Mouse (Mus musculus): Measurements from ENCODE around the gene Popdc3. TPM values are rescaled to one million over a fixed set of nuclear protein-coding genes. Genes with fewer than 3 reads are reported as not detected.

The Popdc3 gene
- polyA plus RNA-seq, 1 experiment, result not detected

- no peak for TF ChIP-seq POLR2A (IDR thresholded peaks at IDR 0.05; ENCODE audit: insufficient read depth, low read depth, low read length)
- TF ChIP-seq CTCF (IDR thresholded peaks at IDR 0.05; ENCODE audit: insufficient read depth, low read depth, low read length), result no peak
Observed at GRCm38 (mm10) chr10:45295093-45295492, 117.2 kb downstream of the Popdc3 start.

GRCm38 (mm10) chr10:45298503-45298902 is 120.6 kb downstream of the Popdc3 start:
- Histone ChIP-seq H3K4me3 (ENCODE audit: insufficient read depth, low read depth, low read length) (no peak overlapping the region), H3K4me1 (ENCODE audit: control insufficient read depth, insufficient read depth, low read length) (no peaks in the 10 kb centered on the region), H3K27ac (ENCODE audit: insufficient read depth, low read depth, low read length) (no peak overlapping the region)
- no peak for TF ChIP-seq CTCF (IDR thresholded peaks at IDR 0.05; ENCODE audit: insufficient read depth, low read depth, low read length)
- no peak for TF ChIP-seq POLR2A (IDR thresholded peaks at IDR 0.05; ENCODE audit: insufficient read depth, low read depth, low read length)
- WGBS, result 53% methylated on average over 6 of the region's 6 CpGs

More at GRCm38 (mm10) chr10:45295093-45295492, 117.2 kb downstream of the Popdc3 start:
- WGBS, result 83% methylated on average over 5 of the region's 5 CpGs
- Histone ChIP-seq H3K4me1 (ENCODE audit: control insufficient read depth, insufficient read depth, low read length) (no peaks in the 10 kb centered on the region), H3K27ac (ENCODE audit: insufficient read depth, low read depth, low read length) (no peak overlapping the region), H3K4me3 (ENCODE audit: insufficient read depth, low read depth, low read length) (no peak overlapping the region)

GRCm38 (mm10) chr10:45299509-45299908 is 121.6 kb downstream of the Popdc3 start:
- Histone ChIP-seq H3K4me1 (ENCODE audit: control insufficient read depth, insufficient read depth, low read length) (no peaks in the 10 kb centered on the region), H3K27ac (ENCODE audit: insufficient read depth, low read depth, low read length) (no peak overlapping the region), H3K4me3 (ENCODE audit: insufficient read depth, low read depth, low read length) (no peak overlapping the region)
- TF ChIP-seq POLR2A (IDR thresholded peaks at IDR 0.05; ENCODE audit: insufficient read depth, low read depth, low read length), result no peak
- no peak for TF ChIP-seq CTCF (IDR thresholded peaks at IDR 0.05; ENCODE audit: insufficient read depth, low read depth, low read length)
- WGBS, result 93% methylated on average over 4 of the region's 4 CpGs

- H3K4me3 ChIP-seq (ENCODE audit: insufficient read depth, low read depth, low read length), result no peak overlapping the region
- no peak overlapping the region for H3K27ac ChIP-seq (ENCODE audit: insufficient read depth, low read depth, low read length)
- TF ChIP-seq POLR2A (IDR thresholded peaks at IDR 0.05; ENCODE audit: insufficient read depth, low read depth, low read length), result no peak
- TF ChIP-seq CTCF (IDR thresholded peaks at IDR 0.05; ENCODE audit: insufficient read depth, low read depth, low read length), result no peak
- 64% methylated on average over 14 of the region's 14 CpGs for WGBS
- no peaks in the 10 kb centered on the region for H3K4me1 ChIP-seq (ENCODE audit: control insufficient read depth, insufficient read depth, low read length)
Observed at GRCm38 (mm10) chr10:45303315-45304036, 125.6 kb downstream of the Popdc3 start.

GRCm38 (mm10) chr10:45305173-45305572 is 127.3 kb downstream of the Popdc3 start:
- H3K4me3 ChIP-seq (ENCODE audit: insufficient read depth, low read depth, low read length), result no peak overlapping the region
- WGBS, result 82% methylated on average over 5 of the region's 5 CpGs
- no peaks in the 10 kb centered on the region for H3K4me1 ChIP-seq (ENCODE audit: control insufficient read depth, insufficient read depth, low read length)
- H3K27ac ChIP-seq (ENCODE audit: insufficient read depth, low read depth, low read length), result no peak overlapping the region
- TF ChIP-seq CTCF (IDR thresholded peaks at IDR 0.05; ENCODE audit: insufficient read depth, low read depth, low read length) (no peak), POLR2A (IDR thresholded peaks at IDR 0.05; ENCODE audit: insufficient read depth, low read depth, low read length) (no peak)

- no peaks in the 10 kb centered on the region for H3K4me1 ChIP-seq (ENCODE audit: control insufficient read depth, insufficient read depth, low read length)
- TF ChIP-seq POLR2A (IDR thresholded peaks at IDR 0.05; ENCODE audit: insufficient read depth, low read depth, low read length) (no peak), CTCF (IDR thresholded peaks at IDR 0.05; ENCODE audit: insufficient read depth, low read depth, low read length) (no peak)
- 83% methylated on average over 5 of the region's 5 CpGs for WGBS
- no peak overlapping the region for H3K4me3 ChIP-seq (ENCODE audit: insufficient read depth, low read depth, low read length)
- no peak overlapping the region for H3K27ac ChIP-seq (ENCODE audit: insufficient read depth, low read depth, low read length)
Observed at GRCm38 (mm10) chr10:45311129-45311528, 133.2 kb downstream of the Popdc3 start.

- Histone ChIP-seq H3K4me1 (ENCODE audit: control insufficient read depth, insufficient read depth, low read length) (no peaks in the 10 kb centered on the region), H3K27ac (ENCODE audit: insufficient read depth, low read depth, low read length) (no peak overlapping the region), H3K4me3 (ENCODE audit: insufficient read depth, low read depth, low read length) (no peak overlapping the region)
- TF ChIP-seq CTCF (IDR thresholded peaks at IDR 0.05; ENCODE audit: insufficient read depth, low read depth, low read length), result no peak
- TF ChIP-seq POLR2A (IDR thresholded peaks at IDR 0.05; ENCODE audit: insufficient read depth, low read depth, low read length), result no peak
- 64% methylated on average over 7 of the region's 7 CpGs for WGBS
Observed at GRCm38 (mm10) chr10:45311624-45312023, 133.7 kb downstream of the Popdc3 start.

- no peak overlapping the region for H3K4me3 ChIP-seq (ENCODE audit: insufficient read depth, low read depth, low read length)
- no peaks in the 10 kb centered on the region for H3K4me1 ChIP-seq (ENCODE audit: control insufficient read depth, insufficient read depth, low read length)
- TF ChIP-seq CTCF (IDR thresholded peaks at IDR 0.05; ENCODE audit: insufficient read depth, low read depth, low read length) (no peak), POLR2A (IDR thresholded peaks at IDR 0.05; ENCODE audit: insufficient read depth, low read depth, low read length) (no peak)
- H3K27ac ChIP-seq (ENCODE audit: insufficient read depth, low read depth, low read length), result no peak overlapping the region
- 94% methylated on average over 16 of the region's 16 CpGs for WGBS
Observed at GRCm38 (mm10) chr10:45314865-45315264, 137.0 kb downstream of the Popdc3 start.

GRCm38 (mm10) chr10:45318922-45319321 is 141.0 kb downstream of the Popdc3 start:
- Histone ChIP-seq H3K4me3 (ENCODE audit: insufficient read depth, low read depth, low read length) (no peak overlapping the region), H3K27ac (ENCODE audit: insufficient read depth, low read depth, low read length) (no peak overlapping the region), H3K4me1 (ENCODE audit: control insufficient read depth, insufficient read depth, low read length) (no peaks in the 10 kb centered on the region)
- WGBS, result 90% methylated on average over 5 of the region's 5 CpGs
- TF ChIP-seq CTCF (IDR thresholded peaks at IDR 0.05; ENCODE audit: insufficient read depth, low read depth, low read length), result no peak
- no peak for TF ChIP-seq POLR2A (IDR thresholded peaks at IDR 0.05; ENCODE audit: insufficient read depth, low read depth, low read length)

All from olfactory bulb, adult 2 months (tissue).